Mouse (Mus musculus): ENCODE measurements around the gene Kdm5c.
A peak's percentile ranks its signal among the peaks of the same experiment; 100 is the strongest.

Kdm5c gene

DNA sequence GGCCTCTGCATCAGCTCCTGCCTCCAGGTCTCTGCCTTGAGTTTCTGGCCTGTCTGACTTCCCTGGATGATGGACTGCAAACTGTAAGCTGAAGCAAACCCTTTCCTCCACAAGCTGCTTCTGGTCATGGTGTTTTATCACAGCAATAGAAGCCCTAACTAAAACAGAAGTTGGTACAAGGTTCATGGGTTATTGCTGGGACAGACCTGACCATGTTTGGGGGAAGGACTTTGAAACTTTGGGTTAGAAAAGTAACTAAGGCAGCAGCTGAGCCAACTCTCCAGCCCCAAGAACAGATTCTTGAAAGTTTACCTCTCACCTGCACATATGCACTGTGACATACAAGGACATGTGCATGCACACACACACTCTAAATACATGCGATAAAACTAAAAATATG is 27.3 kb upstream of the Kdm5c start:
- Histone ChIP-seq H3K36me3 (ENCODE audit: insufficient read depth, low read length) (no peaks in the 10 kb centered on the region), H3K4me1 (replicated peaks; ENCODE audit: low read depth, low read length) (peaks cover 25% of the 10 kb centered on the region), H3K4me3 (replicated peaks; ENCODE audit: low read length) (no peak overlapping the region), H3K27me3 (ENCODE audit: insufficient read depth, low read length) (no peaks in the 10 kb centered on the region), H3K9me3 (ENCODE audit: low read length) (no peaks in the 10 kb centered on the region)
- TF ChIP-seq NANOG (IDR thresholded peaks at IDR 0.05; ENCODE audit: borderline replicate concordance, low read length): no peak
- no peak for TF ChIP-seq CTCF (conservative IDR thresholded peaks at IDR 0.05; ENCODE audit: low read length)
- TF ChIP-seq POU5F1 (IDR thresholded peaks at IDR 0.05; ENCODE audit: borderline replicate concordance, low read length): no peak

- no peaks in the 10 kb centered on the region for H3K9me3 ChIP-seq (ENCODE audit: low read length)
- H3K4me1 ChIP-seq (replicated peaks; ENCODE audit: low read depth, low read length): no peaks in the 10 kb centered on the region
- H3K27me3 ChIP-seq (ENCODE audit: insufficient read depth, low read length): peaks cover 3% of the 10 kb centered on the region; the same call in 1 of the 2 replicates
- no peaks in the 10 kb centered on the region for H3K36me3 ChIP-seq (ENCODE audit: insufficient read depth, low read length)
- H3K4me3 ChIP-seq (replicated peaks; ENCODE audit: low read length): no peak overlapping the region
- TF ChIP-seq CTCF (conservative IDR thresholded peaks at IDR 0.05; ENCODE audit: low read length): no peak
- no peak for TF ChIP-seq NANOG (IDR thresholded peaks at IDR 0.05; ENCODE audit: borderline replicate concordance, low read length)
- TF ChIP-seq POU5F1 (IDR thresholded peaks at IDR 0.05; ENCODE audit: borderline replicate concordance, low read length): no peak
Observed at GRCm38 (mm10) chrX:152214703-152215102, 18.1 kb upstream of the Kdm5c start.

- TF ChIP-seq POU5F1 (IDR thresholded peaks at IDR 0.05; ENCODE audit: borderline replicate concordance, low read length): no peak
- no peak for TF ChIP-seq CTCF (conservative IDR thresholded peaks at IDR 0.05; ENCODE audit: low read length)
- no peak for TF ChIP-seq NANOG (IDR thresholded peaks at IDR 0.05; ENCODE audit: borderline replicate concordance, low read length)
- Histone ChIP-seq H3K36me3 (ENCODE audit: insufficient read depth, low read length) (no peaks in the 10 kb centered on the region), H3K27me3 (ENCODE audit: insufficient read depth, low read length) (peaks cover 3% of the 10 kb centered on the region; the same call in 1 of the 2 replicates), H3K9me3 (ENCODE audit: low read length) (no peaks in the 10 kb centered on the region), H3K4me3 (replicated peaks; ENCODE audit: low read length) (no peak overlapping the region), H3K4me1 (replicated peaks; ENCODE audit: low read depth, low read length) (no peaks in the 10 kb centered on the region)
Observed at GRCm38 (mm10) chrX:152218529-152218928, 14.3 kb upstream of the Kdm5c start.

GRCm38 (mm10) chrX:152221721-152222120 is 11.1 kb upstream of the Kdm5c start:
- TF ChIP-seq NANOG (IDR thresholded peaks at IDR 0.05; ENCODE audit: borderline replicate concordance, low read length) (no peak), POU5F1 (IDR thresholded peaks at IDR 0.05; ENCODE audit: borderline replicate concordance, low read length) (no peak), CTCF (conservative IDR thresholded peaks at IDR 0.05; ENCODE audit: low read length) (no peak)
- no peaks in the 10 kb centered on the region for H3K36me3 ChIP-seq (ENCODE audit: insufficient read depth, low read length)
- peaks cover 3% of the 10 kb centered on the region; the same call in 1 of the 2 replicates for H3K27me3 ChIP-seq (ENCODE audit: insufficient read depth, low read length)
- H3K4me3 ChIP-seq (replicated peaks; ENCODE audit: low read length): no peak overlapping the region
- no peaks in the 10 kb centered on the region for H3K4me1 ChIP-seq (replicated peaks; ENCODE audit: low read depth, low read length)
- H3K9me3 ChIP-seq (ENCODE audit: low read length): no peaks in the 10 kb centered on the region

GRCm38 (mm10) chrX:152222226-152222625 is 10.6 kb upstream of the Kdm5c start:
- TF ChIP-seq CTCF (conservative IDR thresholded peaks at IDR 0.05; ENCODE audit: low read length) (no peak), NANOG (IDR thresholded peaks at IDR 0.05; ENCODE audit: borderline replicate concordance, low read length) (no peak), POU5F1 (IDR thresholded peaks at IDR 0.05; ENCODE audit: borderline replicate concordance, low read length) (no peak)
- Histone ChIP-seq H3K4me3 (replicated peaks; ENCODE audit: low read length) (no peak overlapping the region), H3K9me3 (ENCODE audit: low read length) (no peaks in the 10 kb centered on the region), H3K36me3 (ENCODE audit: insufficient read depth, low read length) (no peaks in the 10 kb centered on the region), H3K27me3 (ENCODE audit: insufficient read depth, low read length) (peaks cover 3% of the 10 kb centered on the region; the same call in 1 of the 2 replicates), H3K4me1 (replicated peaks; ENCODE audit: low read depth, low read length) (no peaks in the 10 kb centered on the region)

DNA sequence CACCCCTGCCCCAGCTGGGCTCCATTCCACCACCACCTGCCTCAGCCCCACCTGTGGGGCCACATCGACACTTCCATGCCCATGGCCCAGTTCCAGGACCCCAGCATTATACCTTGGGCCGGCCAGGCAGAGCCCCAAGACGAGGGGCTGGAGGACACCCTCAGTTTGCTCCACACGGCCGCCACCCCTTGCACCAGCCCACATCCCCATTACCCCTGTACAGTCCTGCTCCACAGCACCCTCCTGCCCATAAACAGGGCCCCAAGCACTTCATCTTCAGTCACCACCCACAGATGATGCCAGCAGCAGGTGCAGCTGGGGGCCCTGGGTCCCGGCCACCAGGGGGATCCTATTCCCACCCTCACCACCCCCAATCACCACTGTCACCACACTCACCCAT is 9.5 kb upstream of the Kdm5c start:
- H3K9me3 ChIP-seq (ENCODE audit: low read length): no peaks in the 10 kb centered on the region
- no peak overlapping the region for H3K4me3 ChIP-seq (replicated peaks; ENCODE audit: low read length)
- TF ChIP-seq NANOG (IDR thresholded peaks at IDR 0.05; ENCODE audit: borderline replicate concordance, low read length) (no peak), CTCF (conservative IDR thresholded peaks at IDR 0.05; ENCODE audit: low read length) (no peak)

GRCm38 (mm10) chrX:152224280-152224679 is 8.5 kb upstream of the Kdm5c start:
- Histone ChIP-seq H3K36me3 (ENCODE audit: insufficient read depth, low read length) (no peaks in the 10 kb centered on the region), H3K4me1 (replicated peaks; ENCODE audit: low read depth, low read length) (no peaks in the 10 kb centered on the region), H3K9me3 (ENCODE audit: low read length) (no peaks in the 10 kb centered on the region), H3K4me3 (replicated peaks; ENCODE audit: low read length) (no peak overlapping the region), H3K27me3 (ENCODE audit: insufficient read depth, low read length) (peaks cover 1% of the 10 kb centered on the region; the same call in 1 of the 2 replicates)
- TF ChIP-seq NANOG (IDR thresholded peaks at IDR 0.05; ENCODE audit: borderline replicate concordance, low read length) (no peak), CTCF (conservative IDR thresholded peaks at IDR 0.05; ENCODE audit: low read length) (no peak), POU5F1 (IDR thresholded peaks at IDR 0.05; ENCODE audit: borderline replicate concordance, low read length) (no peak)

More for the DNA sequence above, 9.5 kb upstream of the Kdm5c start:
- H3K4me1 ChIP-seq (replicated peaks; ENCODE audit: low read depth, low read length): no peaks in the 10 kb centered on the region
- H3K27me3 ChIP-seq (ENCODE audit: insufficient read depth, low read length): peaks cover 3% of the 10 kb centered on the region; the same call in 1 of the 2 replicates
- no peaks in the 10 kb centered on the region for H3K36me3 ChIP-seq (ENCODE audit: insufficient read depth, low read length)

GRCm38 (mm10) chrX:152234125-152234524 is 1.3 kb downstream of the Kdm5c start:
- Histone ChIP-seq H3K27me3 (ENCODE audit: insufficient read depth, low read length) (no peaks in the 10 kb centered on the region), H3K4me3 (replicated peaks; ENCODE audit: low read length) (peak overlapping the region; percentile 94), H3K9me3 (ENCODE audit: low read length) (no peaks in the 10 kb centered on the region), H3K36me3 (ENCODE audit: insufficient read depth, low read length) (peaks cover 41% of the 10 kb centered on the region), H3K4me1 (replicated peaks; ENCODE audit: low read depth, low read length) (peaks cover 20% of the 10 kb centered on the region)
- TF ChIP-seq NANOG (IDR thresholded peaks at IDR 0.05; ENCODE audit: borderline replicate concordance, low read length) (no peak), POU5F1 (IDR thresholded peaks at IDR 0.05; ENCODE audit: borderline replicate concordance, low read length) (no peak), CTCF (conservative IDR thresholded peaks at IDR 0.05; ENCODE audit: low read length) (no peak)

DNA sequence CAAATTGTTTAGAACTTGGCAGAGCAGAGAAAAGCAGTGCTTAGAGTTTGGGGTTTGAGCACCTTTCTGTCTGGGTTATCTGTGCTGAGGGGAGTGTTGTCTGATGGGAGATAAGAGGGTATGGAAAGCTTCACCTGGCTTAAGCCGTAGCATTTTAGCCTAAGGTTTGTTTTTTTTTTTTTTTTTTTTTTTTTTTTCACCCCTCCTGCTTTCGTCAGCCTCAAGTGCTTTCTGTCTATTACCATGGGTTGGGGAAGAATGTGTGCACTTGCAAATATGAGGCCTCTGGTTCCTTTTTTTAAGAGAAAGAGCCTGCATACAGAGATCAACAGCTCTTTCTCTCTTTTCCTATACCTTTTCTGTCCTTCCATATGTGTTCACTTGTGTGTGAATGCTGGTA is 2.9 kb downstream of the Kdm5c start:
- H3K27me3 ChIP-seq (ENCODE audit: insufficient read depth, low read length): no peaks in the 10 kb centered on the region
- TF ChIP-seq POU5F1 (IDR thresholded peaks at IDR 0.05; ENCODE audit: borderline replicate concordance, low read length) (no peak), CTCF (conservative IDR thresholded peaks at IDR 0.05; ENCODE audit: low read length) (no peak), NANOG (IDR thresholded peaks at IDR 0.05; ENCODE audit: borderline replicate concordance, low read length) (no peak)
- peaks cover 57% of the 10 kb centered on the region for H3K36me3 ChIP-seq (ENCODE audit: insufficient read depth, low read length)
- peaks cover 20% of the 10 kb centered on the region for H3K4me1 ChIP-seq (replicated peaks; ENCODE audit: low read depth, low read length)
- H3K4me3 ChIP-seq (replicated peaks; ENCODE audit: low read length): no peak overlapping the region
- H3K9me3 ChIP-seq (ENCODE audit: low read length): no peaks in the 10 kb centered on the region

All from E14TG2a.4 (cell line).